Mouse (Mus musculus): Measurements from ENCODE around the gene Gm21671.
"Not testable (repeated sequence)": the region's sequence is repeated elsewhere in the genome, so short reads cannot be mapped to it uniquely, and the experiment has no call there.

DNA sequence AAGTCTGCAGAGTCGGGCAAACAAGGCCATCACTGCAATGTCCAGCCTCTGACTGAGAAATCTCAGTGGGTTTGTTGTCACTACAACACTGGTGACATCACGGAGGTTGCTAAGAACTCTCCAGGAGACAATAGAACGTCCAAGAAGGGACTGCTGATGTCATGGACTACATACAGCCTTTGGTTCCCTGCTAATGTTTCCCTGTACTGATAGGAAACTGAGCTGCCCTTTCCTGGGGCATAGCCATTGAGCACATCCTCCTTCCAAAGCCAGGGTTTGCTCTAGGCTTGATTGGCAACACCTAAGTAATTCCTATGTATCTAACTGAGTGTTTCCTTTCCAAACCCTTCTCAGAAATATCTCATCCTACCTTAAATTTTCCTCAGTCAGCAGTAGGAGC lies 34.3 kb upstream of the Gm21671 start, which contains the start of gene Gm21698:
- not testable (repeated sequence) for TF ChIP-seq CTCF (IDR thresholded peaks at IDR 0.05; ENCODE audit: extremely low read depth, insufficient read length, insufficient replicate concordance, low read depth, low read length); POLR2A (IDR thresholded peaks at IDR 0.05; ENCODE audit: low read depth, low read length)
